Mouse (Mus musculus): ENCODE measurements at regions not wholly inside any gene's neighbourhood (a gene's known extent, or its start where the extent isn't known, plus 50 kb on each side); places are given as distances from the start of the nearest gene placed in this dataset.

DNA sequence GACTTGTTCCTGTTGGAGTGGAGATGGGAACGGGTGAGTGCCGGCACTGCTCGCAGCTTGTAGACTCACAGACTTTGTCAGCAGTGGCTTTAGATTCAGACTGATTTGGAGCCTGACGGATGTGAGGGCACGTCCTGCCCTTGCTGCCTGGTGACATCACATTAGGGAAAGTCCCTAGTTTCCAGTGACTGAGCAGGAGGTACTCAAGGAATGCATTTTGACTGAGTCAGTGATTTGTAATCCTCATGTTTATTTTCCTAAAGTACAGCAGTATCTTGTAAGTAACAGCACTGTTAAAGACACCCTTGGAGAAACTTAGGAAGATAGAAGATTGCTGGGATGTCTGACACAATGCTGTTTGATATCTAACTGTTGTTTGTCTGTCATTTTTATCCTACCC is 317.6 kb downstream of the Gpat3 start (continued):
- no peak for TF ChIP-seq SMC3 (IDR thresholded peaks at IDR 0.05; ENCODE audit: low read depth, low read length)
- no peak for TF ChIP-seq MEF2A (IDR thresholded peaks at IDR 0.05; ENCODE audit: borderline replicate concordance, low read depth, low read length)
- TF ChIP-seq USF2 (conservative IDR thresholded peaks at IDR 0.05; ENCODE audit: low read depth, low read length) = no peak
- 0 out of 2 replicates have a peak, but pooled peaks have one; percentile 31 for TF ChIP-seq POLR2A (IDR thresholded peaks at IDR 0.05; ENCODE audit: low read depth, low read length)
- TF ChIP-seq ZNF384 (IDR thresholded peaks at IDR 0.05; ENCODE audit: low read depth, low read length) = no peak
- no peak for TF ChIP-seq SIN3A (IDR thresholded peaks at IDR 0.05; ENCODE audit: low read length)
- no peak for TF ChIP-seq ZKSCAN1 (IDR thresholded peaks at IDR 0.05; ENCODE audit: borderline replicate concordance, low read depth, low read length)
- TF ChIP-seq MAX (IDR thresholded peaks at IDR 0.05; ENCODE audit: low read length) = no peak
- no peak for TF ChIP-seq NRF1 (IDR thresholded peaks at IDR 0.05; ENCODE audit: low read depth, low read length)
- TF ChIP-seq IRF4 (IDR thresholded peaks at IDR 0.05; ENCODE audit: low read depth, low read length) = 0 out of 2 replicates have a peak, but pooled peaks have one; percentile 22

DNA sequence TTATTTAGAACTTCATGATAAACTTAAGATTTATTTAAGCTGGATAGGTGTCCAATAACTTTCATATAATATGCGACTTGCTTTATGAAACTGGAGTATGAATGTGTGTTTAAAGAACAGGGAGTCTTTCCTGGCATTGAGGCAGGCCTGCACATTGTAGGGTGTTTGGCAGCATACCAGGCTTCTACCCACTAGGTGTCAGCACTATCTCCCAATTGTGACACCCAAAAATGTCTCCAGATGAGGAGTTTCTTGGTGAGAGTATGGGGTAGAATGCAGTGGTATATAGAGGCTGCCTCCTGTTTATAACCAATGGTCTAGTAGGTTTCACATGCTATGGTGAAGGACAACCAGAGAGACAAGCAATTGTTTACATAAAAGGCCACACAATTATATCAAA is 311.9 kb downstream of the Gpat3 start:
- TF ChIP-seq ZKSCAN1 (IDR thresholded peaks at IDR 0.05; ENCODE audit: borderline replicate concordance, low read depth, low read length) (0 out of 2 replicates have a peak, but pooled peaks have one; percentile 21), CTCF (conservative IDR thresholded peaks at IDR 0.05 in 1 of 2, IDR thresholded peaks at IDR 0.05 in 1 of 2; ENCODE audit: low read depth in 2 of 2, low read length in 2 of 2) (peak; percentile 16 to 81; a peak in 2 of 4 replicates), BHLHE40 (IDR thresholded peaks at IDR 0.05; ENCODE audit: low read depth, low read length) (no peak), ZC3H11A (IDR thresholded peaks at IDR 0.05; ENCODE audit: low read depth, low read length) (peak; percentile 43; the same call in 1 of the 2 replicates), SMC3 (IDR thresholded peaks at IDR 0.05; ENCODE audit: low read depth, low read length) (peak; percentile 91), RAD21 (IDR thresholded peaks at IDR 0.05; ENCODE audit: low read depth, low read length) (peak; percentile 85), E2F4 (IDR thresholded peaks at IDR 0.05; ENCODE audit: insufficient replicate concordance, low read depth, low read length) (no peak)
- H3K27me3 ChIP-seq (replicated peaks) = no peaks in the 10 kb centered on the region
- no peaks in the 10 kb centered on the region for H3K4me1 ChIP-seq (ENCODE audit: control insufficient read depth in 1 of 2, insufficient read depth in 2 of 2)
- in situ Hi-C loops (cut with MboI; ENCODE audit: low pct_ligation_motif_present, low pct_unique_long_range_greater_than_20kb, low sequenced_read_pairs) = loop anchor here (10.0 kb wide), 1 partner anchor 127 kb away; no protein-coding TSS in a partner anchor
- no peak overlapping the region for H3K27ac ChIP-seq (ENCODE audit: insufficient read depth, low read depth)
- dilution Hi-C loops (cut with MboI; ENCODE audit: extremely low pct_ligation_motif_present, extremely low pct_unique_long_range_greater_than_20kb, low sequenced_read_pairs) = no loop called here
- H3K4me3 ChIP-seq (replicated peaks in 1 of 3; ENCODE audit: low read depth in 2 of 3, low read length in 2 of 3, poor library complexity in 1 of 3) = no peak overlapping the region
- no peak overlapping the region for H3K9ac ChIP-seq (ENCODE audit: insufficient read depth, low read depth)
- no peak overlapping the region for H3K4me2 ChIP-seq (ENCODE audit: insufficient read depth, low read depth, poor library complexity, severe bottlenecking)
- peak; percentile 39 for DNase-seq (ENCODE audit: extremely low read depth)
- H3K79me2 ChIP-seq (replicated peaks; ENCODE audit: control insufficient read depth, extremely low read depth, insufficient read depth, poor library complexity, severe bottlenecking) = no peaks in the 10 kb centered on the region
- no peaks in the 10 kb centered on the region for H3K9me3 ChIP-seq (replicated peaks; ENCODE audit: low read length)
- H3K36me3 ChIP-seq (replicated peaks in 1 of 2; ENCODE audit: control insufficient read depth in 1 of 2, insufficient read depth in 1 of 2, low read length in 1 of 2) = no peaks in the 10 kb centered on the region

DNA sequence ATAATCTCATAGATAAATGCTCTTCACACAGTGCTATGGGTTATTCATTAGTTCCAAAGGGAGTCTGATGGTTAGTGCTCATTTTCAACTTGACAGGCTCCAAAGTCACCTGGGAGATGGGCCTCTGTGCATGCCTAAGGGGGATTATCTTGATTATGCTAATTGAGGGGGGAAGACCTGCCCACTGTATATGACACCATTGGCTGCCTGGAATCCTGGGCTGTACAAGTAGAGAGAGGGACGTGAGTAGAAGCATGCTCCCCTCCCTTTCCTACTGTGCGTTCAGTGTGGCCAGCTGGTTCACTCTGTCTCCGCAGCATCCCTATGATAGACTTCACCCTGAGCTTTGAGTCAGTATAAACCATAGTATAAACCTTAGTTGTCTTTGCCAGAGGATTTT is 300.8 kb downstream of the Gpat3 start:
- H3K36me3 ChIP-seq (replicated peaks in 1 of 2; ENCODE audit: control insufficient read depth in 1 of 2, insufficient read depth in 1 of 2, low read length in 1 of 2) = no peaks in the 10 kb centered on the region
- in situ Hi-C loops (cut with MboI; ENCODE audit: low pct_ligation_motif_present, low pct_unique_long_range_greater_than_20kb, low sequenced_read_pairs) (no loop called here), dilution Hi-C loops (cut with MboI; ENCODE audit: extremely low pct_ligation_motif_present, extremely low pct_unique_long_range_greater_than_20kb, low sequenced_read_pairs) (no loop called here)
- H3K4me2 ChIP-seq (ENCODE audit: insufficient read depth, low read depth, poor library complexity, severe bottlenecking) = no peak overlapping the region
- H3K79me2 ChIP-seq (replicated peaks; ENCODE audit: control insufficient read depth, extremely low read depth, insufficient read depth, poor library complexity, severe bottlenecking) = no peaks in the 10 kb centered on the region
- no peaks in the 10 kb centered on the region for H3K9me3 ChIP-seq (replicated peaks; ENCODE audit: low read length)
- H3K4me1 ChIP-seq (ENCODE audit: control insufficient read depth in 1 of 2, insufficient read depth in 2 of 2) = peaks cover 0 to 5% of the 10 kb centered on the region in 2 experiments; a peak in 2 of 4 replicates
- no peak for DNase-seq (ENCODE audit: extremely low read depth)
- no peaks in the 10 kb centered on the region for H3K27me3 ChIP-seq (replicated peaks)
- no peak overlapping the region for H3K4me3 ChIP-seq (replicated peaks in 1 of 3; ENCODE audit: low read depth in 2 of 3, low read length in 2 of 3, poor library complexity in 1 of 3)
- no peak overlapping the region for H3K9ac ChIP-seq (ENCODE audit: insufficient read depth, low read depth)
- no peak overlapping the region for H3K27ac ChIP-seq (ENCODE audit: insufficient read depth, low read depth)
- TF ChIP-seq KAT2A (IDR thresholded peaks at IDR 0.05; ENCODE audit: insufficient replicate concordance, low read length) (no peak), RAD21 (IDR thresholded peaks at IDR 0.05; ENCODE audit: low read depth, low read length) (no peak), EP300 (IDR thresholded peaks at IDR 0.05; ENCODE audit: low read length) (no peak), IRF4 (IDR thresholded peaks at IDR 0.05; ENCODE audit: low read depth, low read length) (no peak), ZC3H11A (IDR thresholded peaks at IDR 0.05; ENCODE audit: low read depth, low read length) (no peak), HCFC1 (IDR thresholded peaks at IDR 0.05; ENCODE audit: low read depth, low read length) (no peak), NELFE (IDR thresholded peaks at IDR 0.05; ENCODE audit: low read depth, low read length) (no peak), ELF1 (IDR thresholded peaks at IDR 0.05; ENCODE audit: low read depth, low read length) (no peak), MXI1 (IDR thresholded peaks at IDR 0.05; ENCODE audit: low read depth, low read length) (no peak), ETS1 (conservative IDR thresholded peaks at IDR 0.05; ENCODE audit: low read depth, low read length) (no peak), ZNF384 (IDR thresholded peaks at IDR 0.05; ENCODE audit: low read depth, low read length) (no peak)

All from CH12.LX (cell line).